Mouse (Mus musculus) cerebellum, adult 2 months (tissue): Measurements from ENCODE around the gene Gm44579.

Source experiments
- CTCF ChIP-seq: fragments of 200-500 bp; IDR thresholded peaks from 2 replicates; pipeline ENCODE4 v1.5.1; 2011; ENCODE audit warnings: low read depth, mild to moderate bottlenecking, control low read depth, low read length, moderate library complexity, borderline replicate concordance; ENCODE audit not compliant: insufficient read depth
- POLR2A ChIP-seq: fragments of 200-500 bp; IDR thresholded peaks from 2 replicates; pipeline ENCODE4 v1.6.1; 2011; ENCODE audit warnings: low read length, control low read depth, borderline replicate concordance; ENCODE audit not compliant: insufficient read depth

DNA sequence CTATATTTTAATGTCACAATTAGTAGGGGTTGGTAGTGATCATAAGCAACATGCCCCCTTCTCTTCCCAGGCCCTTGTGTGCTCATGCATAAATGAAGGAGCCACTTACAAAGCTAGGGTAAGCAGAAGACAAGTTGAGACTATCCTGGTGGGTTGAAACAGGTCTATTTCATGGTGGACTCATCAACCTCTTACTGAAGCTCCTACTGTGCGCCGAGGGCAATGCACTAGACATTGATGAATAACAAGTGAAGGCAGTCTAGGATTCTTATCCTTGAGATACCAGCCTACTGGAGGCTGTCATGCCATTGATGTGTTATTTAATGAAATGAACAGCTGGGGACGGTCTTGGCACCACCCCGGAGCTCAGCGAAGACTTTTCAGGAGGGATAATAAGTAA lies 65.5 kb downstream of the Gm44579 start:
- TF ChIP-seq CTCF (no peak), POLR2A (no peak)
